Mouse (Mus musculus) small intestine, adult 2 months (tissue): ENCODE measurements around the gene Ubxn10. TPM values are rescaled to one million over a fixed set of nuclear protein-coding genes. Genes with fewer than 3 reads are reported as not detected.

Source experiments
- H3K27ac ChIP-seq: fragments of 200-500 bp; 2 replicates; pipeline ENCODE4 v1.5.1; 2012; ENCODE audit warnings: low read depth, low read length, control low read depth, inconsistent platforms; ENCODE audit not compliant: insufficient read depth
- H3K27me3 ChIP-seq: fragments of 200-500 bp; 2 replicates; pipeline ENCODE4 v1.6.1; 2012; ENCODE audit warnings: mild to moderate bottlenecking, moderate library complexity, low read length, inconsistent platforms; ENCODE audit not compliant: control insufficient read depth, insufficient read depth
- H3K36me3 ChIP-seq: fragments of 200-500 bp; 2 replicates; pipeline ENCODE4 v1.6.1; 2012; ENCODE audit warnings: mild to moderate bottlenecking, low read length, control low read depth, inconsistent platforms; ENCODE audit not compliant: control insufficient read depth, insufficient read depth
- H3K4me1 ChIP-seq: fragments of 200-500 bp; 2 replicates; pipeline ENCODE4 v1.6.1; 2012; ENCODE audit warnings: low read length, inconsistent platforms, mixed read lengths; ENCODE audit not compliant: control insufficient read depth, insufficient read depth, insufficient read length
- H3K4me3 ChIP-seq: fragments of 200-500 bp; 2 replicates; pipeline ENCODE4 v1.5.1; 2012; ENCODE audit warnings: low read depth, mild to moderate bottlenecking, control low read depth, inconsistent platforms, low read length, moderate library complexity
- CTCF ChIP-seq: fragments of 200-500 bp; IDR thresholded peaks from 2 replicates; pipeline ENCODE4 v1.5.1; 2012; ENCODE audit warnings: low read depth, mild to moderate bottlenecking, control low read depth, inconsistent platforms, low read length, moderate library complexity, mixed read lengths; ENCODE audit not compliant: insufficient replicate concordance, insufficient read length; ENCODE audit errors: extremely low read depth
- POLR2A ChIP-seq: fragments of 200-500 bp; IDR thresholded peaks from 2 replicates; pipeline ENCODE4 v1.6.1; 2012; ENCODE audit warnings: low read depth, mild to moderate bottlenecking, control low read depth, inconsistent platforms, low read length, moderate library complexity
- WGBS: fragments of 180-500 bp; shearing (Covaris S2); methylation state at CpG from one replicate; pipeline ENCODE4 v1.1.7; 2018; 5-methylcytosine and 5-hydroxymethylcytosine counted together
- polyA plus RNA-seq: library from polyadenylated mRNA; depleted of rRNA; stranded (reverse); fragments of >200 nt; gene quantifications from 2 replicates; pipeline ENCODE4 v1.2.3, GENCODE M21; 2012; rRNA removed

Ubxn10 gene
- polyA plus RNA-seq, 1 experiment, result 1.2 TPM

DNA sequence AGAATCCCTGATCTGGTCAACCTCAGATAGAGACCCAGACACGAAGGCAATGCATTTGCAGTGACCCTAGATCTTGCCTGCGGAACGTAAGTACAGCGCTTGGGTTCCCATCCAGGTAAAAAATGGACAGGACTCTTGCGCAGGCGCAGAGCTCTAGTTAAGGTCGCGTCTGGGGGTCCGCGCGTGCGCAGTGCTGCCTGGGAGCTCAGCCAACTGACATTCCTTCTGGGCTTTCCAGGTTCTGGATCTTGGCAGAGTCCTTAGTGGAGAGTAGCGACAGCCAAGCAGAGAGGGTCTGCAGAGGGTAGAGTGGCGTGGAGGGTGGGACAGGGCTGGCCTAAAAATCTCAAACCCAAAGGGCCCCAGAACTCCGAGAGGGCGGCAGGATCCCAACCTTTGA, 59.4 kb downstream of the Ubxn10 start:
- 21% methylated on average over 16 of the region's 16 CpGs for WGBS
- TF ChIP-seq POLR2A (no peak), CTCF (no peak)
- H3K4me1 ChIP-seq, result no peaks in the 10 kb centered on the region

GRCm38 (mm10) chr4:138676480-138676879, 60.5 kb downstream of the Ubxn10 start:
- Histone ChIP-seq H3K36me3 (no peaks in the 10 kb centered on the region), H3K4me3 (no peak overlapping the region), H3K27ac (no peak overlapping the region), H3K4me1 (no peaks in the 10 kb centered on the region), H3K27me3 (0 out of 2 replicates have a peak, but pooled peaks cover 4% of the 10 kb centered on the region)
- 7% methylated on average over 16 of the region's 16 CpGs for WGBS
- no peak for TF ChIP-seq CTCF
- TF ChIP-seq POLR2A, result no peak

More for the DNA sequence above, 59.4 kb downstream of the Ubxn10 start:
- Histone ChIP-seq H3K27me3 (0 out of 2 replicates have a peak, but pooled peaks cover 4% of the 10 kb centered on the region), H3K4me3 (no peak overlapping the region), H3K27ac (no peak overlapping the region), H3K36me3 (no peaks in the 10 kb centered on the region)

DNA sequence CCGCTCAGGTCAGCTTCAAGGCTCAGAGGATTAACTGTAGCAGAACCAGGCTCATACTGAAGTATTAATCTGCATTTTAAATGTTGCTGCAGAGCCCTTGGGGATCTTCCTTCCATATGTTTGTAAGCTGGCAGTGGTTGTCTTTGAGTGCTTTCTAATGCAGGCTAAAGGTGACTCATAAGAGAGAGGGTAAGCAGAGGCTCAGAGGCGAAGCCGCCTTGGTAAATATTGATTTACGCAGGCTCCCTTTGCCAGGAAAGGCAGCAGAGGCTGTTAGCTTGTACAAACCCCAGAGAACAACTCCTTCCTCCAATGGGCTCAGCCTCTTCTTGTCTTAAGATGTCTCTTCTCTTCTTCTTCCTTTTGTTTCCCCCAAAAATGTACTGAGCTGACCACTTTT, 64.8 kb downstream of the Ubxn10 start:
- TF ChIP-seq POLR2A (no peak), CTCF (no peak)
- Histone ChIP-seq H3K36me3 (no peaks in the 10 kb centered on the region), H3K4me3 (no peak overlapping the region), H3K27ac (no peak overlapping the region), H3K27me3 (no peaks in the 10 kb centered on the region), H3K4me1 (peaks cover 7% of the 10 kb centered on the region; the same call in 1 of the 2 replicates)
- 32% methylated on average over 4 of the region's 4 CpGs for WGBS

- no peak for TF ChIP-seq POLR2A
- no peak for TF ChIP-seq CTCF
- Histone ChIP-seq H3K36me3 (no peaks in the 10 kb centered on the region), H3K27me3 (no peaks in the 10 kb centered on the region), H3K27ac (peak overlapping the region; percentile 32; the same call in 1 of the 2 replicates), H3K4me3 (no peak overlapping the region), H3K4me1 (peaks cover 7% of the 10 kb centered on the region; the same call in 1 of the 2 replicates)
- 32% methylated on average over 11 of the region's 11 CpGs for WGBS
These were observed 66.7 kb downstream of the Ubxn10 start for GRCm38 (mm10) chr4:138670093-138670889.

- TF ChIP-seq CTCF (no peak), POLR2A (no peak)
- Histone ChIP-seq H3K27me3 (no peaks in the 10 kb centered on the region), H3K4me3 (no peak overlapping the region), H3K36me3 (no peaks in the 10 kb centered on the region), H3K4me1 (peaks cover 11% of the 10 kb centered on the region; the same call in 1 of the 2 replicates), H3K27ac (no peak overlapping the region)
- 66% methylated on average over 10 of the region's 10 CpGs for WGBS
These were observed 70.4 kb downstream of the Ubxn10 start for GRCm38 (mm10) chr4:138666521-138666920.

- Histone ChIP-seq H3K27me3 (no peaks in the 10 kb centered on the region), H3K4me3 (no peak overlapping the region), H3K27ac (no peak overlapping the region), H3K4me1 (peaks cover 5% of the 10 kb centered on the region; the same call in 1 of the 2 replicates), H3K36me3 (no peaks in the 10 kb centered on the region)
- WGBS, result 85% methylated on average over 11 of the region's 11 CpGs
- no peak for TF ChIP-seq CTCF
- TF ChIP-seq POLR2A, result no peak
These were observed 76.9 kb downstream of the Ubxn10 start for GRCm38 (mm10) chr4:138659936-138660602.

Other genes with a start within 250 kb of the Ubxn10 start
- gene Vwa5b1, start 101.3 kb downstream of the Ubxn10 start, polyA plus RNA-seq, result 0.05 and 0.61 TPM in 2 replicates
- gene Pla2g2c, start 12.4 kb downstream of the Ubxn10 start, polyA plus RNA-seq, result 0.13 and 0.24 TPM in 2 replicates
- gene Pla2g2f, start 20.5 kb upstream of the Ubxn10 start, polyA plus RNA-seq, result 4.4 and 14.5 TPM in 2 replicates
- 6.5 and 7.8 TPM in 2 replicates for gene Pla2g2d, start 38.6 kb upstream of the Ubxn10 start, polyA plus RNA-seq
- gene Pla2g5, start 126.3 kb upstream of the Ubxn10 start, polyA plus RNA-seq, result 6.0 and 11.6 TPM in 2 replicates
- not detected in 2 replicates for gene Gm13030, start 136.8 kb upstream of the Ubxn10 start, polyA plus RNA-seq
- 0.16 and 0.67 TPM in 2 replicates for gene Pla2g2e, start 140.8 kb upstream of the Ubxn10 start, polyA plus RNA-seq
- gene Otud3, start 176.8 kb upstream of the Ubxn10 start, polyA plus RNA-seq, result 7.4 and 10.3 TPM in 2 replicates
- gene Rnf186, start 229.9 kb upstream of the Ubxn10 start, polyA plus RNA-seq, result 309 and 461 TPM in 2 replicates
- gene Tmco4, start 235.7 kb upstream of the Ubxn10 start, polyA plus RNA-seq, result 23.2 and 34.2 TPM in 2 replicates